Mouse (Mus musculus) MEL (cell line): ENCODE data around the gene Gtf3a.
A peak's percentile ranks its signal among the peaks of the same experiment; 100 is the strongest.

Experiments used
- BHLHE40 ChIP-seq: IDR thresholded peaks from 2 replicates; pipeline ENCODE4 v1.6.1; 2012; ENCODE audit warnings: low read depth, mild to moderate bottlenecking, inconsistent platforms, low read length, improper control_type of control experiment, borderline replicate concordance
- CTCF ChIP-seq, 3 experiments: IDR thresholded peaks in 2 of 3; conservative IDR thresholded peaks in 1 of 3; 2 replicates each; pipeline ENCODE4 v1.5.1; 2011 to 2012; ENCODE audit warnings: low read length in 3 of 3, low read depth in 2 of 3, mild to moderate bottlenecking in 2 of 3, improper control_type of control experiment in 1 of 3, inconsistent platforms in 1 of 3, mixed read lengths in 1 of 3, moderate library complexity in 1 of 3; ENCODE audit not compliant: control insufficient read depth in 1 of 3, insufficient read depth in 1 of 3, poor library complexity in 1 of 3, severe bottlenecking in 1 of 3
- HCFC1 ChIP-seq: IDR thresholded peaks from 2 replicates; pipeline ENCODE4 v1.6.1; 2012; ENCODE audit warnings: low read depth, mild to moderate bottlenecking, inconsistent platforms, low read length, improper control_type of control experiment, moderate library complexity
- KAT2A ChIP-seq: conservative IDR thresholded peaks from 2 replicates; pipeline ENCODE4 v1.6.1; 2012; ENCODE audit warnings: low read depth, low read length, improper control_type of control experiment, inconsistent platforms
- MAX ChIP-seq: IDR thresholded peaks from 2 replicates; pipeline ENCODE4 v1.6.1; 2011; ENCODE audit warnings: low read length, improper control_type of control experiment
- POLR2A ChIP-seq, 2 experiments: IDR thresholded peaks; 2 replicates each; pipeline ENCODE4 v1.6.1; 2011 to 2012; ENCODE audit warnings: low read length in 2 of 2, mild to moderate bottlenecking in 2 of 2, control low read depth in 1 of 2, improper control_type of control experiment in 1 of 2, low read depth in 1 of 2, moderate library complexity in 1 of 2; ENCODE audit not compliant: control insufficient read depth in 1 of 2, insufficient read depth in 1 of 2, poor library complexity in 1 of 2
- POLR2AphosphoS5 ChIP-seq: IDR thresholded peaks from 2 replicates; pipeline ENCODE4 v1.6.1; 2012; ENCODE audit warnings: low read depth, borderline replicate concordance, mild to moderate bottlenecking, inconsistent platforms, low read length, moderate library complexity, mixed read lengths
- RCOR1 ChIP-seq: IDR thresholded peaks from 2 replicates; pipeline ENCODE4 v1.6.1; 2012; ENCODE audit warnings: low read depth, mild to moderate bottlenecking, inconsistent platforms, low read length, improper control_type of control experiment
- TCF12 ChIP-seq: IDR thresholded peaks from 2 replicates; pipeline ENCODE4 v1.6.1; 2014; ENCODE audit warnings: low read depth, mild to moderate bottlenecking, inconsistent platforms, low read length, improper control_type of control experiment, moderate library complexity
- USF1 ChIP-seq: IDR thresholded peaks from 2 replicates; pipeline ENCODE4 v1.6.1; 2014; ENCODE audit warnings: low read depth, mild to moderate bottlenecking, inconsistent platforms, low read length, improper control_type of control experiment, moderate library complexity
- USF2 ChIP-seq, 2 experiments: IDR thresholded peaks; 2 replicates each; pipeline ENCODE4 v1.6.1; 2011 to 2012; ENCODE audit warnings: improper control_type of control experiment in 2 of 2, low read length in 2 of 2, borderline replicate concordance in 1 of 2, inconsistent platforms in 1 of 2, low read depth in 1 of 2, mild to moderate bottlenecking in 1 of 2; ENCODE audit not compliant: insufficient read depth in 1 of 2
- ZKSCAN1 ChIP-seq: IDR thresholded peaks from 2 replicates; pipeline ENCODE4 v1.6.1; 2012; ENCODE audit warnings: low read depth, mild to moderate bottlenecking, inconsistent platforms, low read length, improper control_type of control experiment, moderate library complexity

DNA sequence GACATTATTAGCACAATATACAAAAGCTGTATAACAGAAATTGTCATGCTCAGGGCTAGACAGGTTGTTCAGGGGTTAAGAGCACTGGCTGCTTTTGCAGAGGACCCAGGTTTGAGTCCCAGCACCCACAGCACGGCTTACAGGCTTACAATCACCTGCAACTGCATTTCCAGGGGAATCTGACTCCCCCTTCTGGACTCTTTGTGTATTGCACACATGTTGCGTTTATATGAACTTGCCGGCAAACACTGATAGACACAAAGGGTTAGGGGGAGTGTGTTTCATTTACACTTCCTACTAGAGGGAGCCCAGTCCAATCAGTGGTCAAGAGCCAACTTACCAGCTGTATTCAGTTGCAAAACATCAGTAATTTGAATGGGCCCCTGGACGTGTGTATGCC is 52.9 kb downstream of the Gtf3a start:
- TF ChIP-seq CTCF (IDR thresholded peaks at IDR 0.05 in 2 of 3, conservative IDR thresholded peaks at IDR 0.05 in 1 of 3; ENCODE audit: control insufficient read depth in 1 of 3, insufficient read depth in 1 of 3, low read depth in 2 of 3, low read length in 3 of 3, poor library complexity in 1 of 3, severe bottlenecking in 1 of 3) (peak; percentile 28 to 59 (median 45); a peak in 5 of 6 replicates), TCF12 (no peak), MAX (no peak), HCFC1 (no peak), POLR2AphosphoS5 (no peak), USF1 (no peak), KAT2A (no peak), RCOR1 (no peak), USF2 (IDR thresholded peaks at IDR 0.05; ENCODE audit: borderline replicate concordance in 1 of 2, insufficient read depth in 1 of 2, low read depth in 1 of 2, low read length in 2 of 2) (no peak), ZKSCAN1 (no peak), BHLHE40 (no peak), POLR2A (IDR thresholded peaks at IDR 0.05; ENCODE audit: control insufficient read depth in 1 of 2, insufficient read depth in 1 of 2, low read depth in 1 of 2, low read length in 2 of 2, poor library complexity in 1 of 2) (no peak)
